Mouse (Mus musculus) kidney, postnatal 0 days (tissue): Measurements from ENCODE around the gene Gm10974. TPM values are rescaled to one million over a fixed set of nuclear protein-coding genes. Genes with fewer than 3 reads are reported as not detected.

Source experiments
- ATAC-seq: fragments of 200-750 bp; cut with Nextera tagmentation; replicated peaks from 2 replicates; pipeline ENCODE4 v1.8.0; 2017; ENCODE audit warnings: low read depth, moderate number of reproducible peaks, moderate TSS enrichment, moderate library complexity; ENCODE audit not compliant: low FRiP score
- DNase-seq: peaks from one replicate; pipeline ENCODE4 v3.0.0-alpha.2; 2016; ENCODE audit warnings: low spot score
- H3K27ac ChIP-seq: fragments of 300-500 bp; sonication (generic); 2 replicates; pipeline ENCODE4 v1.5.1; 2014; ENCODE audit warnings: mild to moderate bottlenecking
- H3K27me3 ChIP-seq: fragments of 300-500 bp; sonication (generic); 2 replicates; pipeline ENCODE4 v1.6.1; 2014; ENCODE audit warnings: low read length, mixed read lengths; ENCODE audit not compliant: insufficient read depth
- H3K36me3 ChIP-seq: fragments of 300-500 bp; sonication (generic); 2 replicates; pipeline ENCODE4 v1.6.1; 2014; ENCODE audit warnings: low read length, mixed read lengths; ENCODE audit not compliant: insufficient read depth
- H3K4me1 ChIP-seq: fragments of 300-500 bp; sonication (generic); replicated peaks from 2 replicates; pipeline ENCODE4 v1.6.1; 2014; ENCODE audit warnings: antibody characterized with exemption, low read length, mixed read lengths; ENCODE audit not compliant: insufficient read depth
- H3K4me2 ChIP-seq: fragments of 300-500 bp; sonication (generic); 2 replicates; pipeline ENCODE4 v1.6.1; 2014; ENCODE audit warnings: mild to moderate bottlenecking, low read length, moderate library complexity, mixed read lengths
- H3K4me3 ChIP-seq: fragments of 300-500 bp; sonication (generic); replicated peaks from 2 replicates; pipeline ENCODE4 v1.5.1; 2014; ENCODE audit warnings: low read depth, low read length
- H3K9ac ChIP-seq: fragments of 300-500 bp; sonication (generic); 2 replicates; pipeline ENCODE4 v1.6.1; 2014; ENCODE audit warnings: low read depth, low read length
- H3K9me3 ChIP-seq: fragments of 300-500 bp; sonication (generic); replicated peaks from 2 replicates; pipeline ENCODE4 v1.6.1; 2016; ENCODE audit warnings: low read length, inconsistent platforms, mixed read lengths
- CTCF ChIP-seq: IDR thresholded peaks from 2 replicates; pipeline ENCODE4 v1.5.1; 2016; ENCODE audit warnings: antibody characterized with exemption, low read depth, mild to moderate bottlenecking, moderate library complexity
- WGBS: fragments of 180-500 bp; shearing (Covaris S2); extraction: QIAGEN DNeasy Blood & Tissue Kit; methylation state at CpG from one replicate; pipeline ENCODE4 v1.1.7; 2014; 5-methylcytosine and 5-hydroxymethylcytosine counted together
- polyA plus RNA-seq: library from polyadenylated mRNA; unstranded; fragments of >200 nt; fragmentation: Nextera tagmentation; extraction: Ambion mirVana; gene quantifications from 2 replicates; pipeline ENCODE4 v1.2.1, GENCODE M21; 2015

Gm10974 gene
- polyA plus RNA-seq = not detected in 2 replicates

DNA sequence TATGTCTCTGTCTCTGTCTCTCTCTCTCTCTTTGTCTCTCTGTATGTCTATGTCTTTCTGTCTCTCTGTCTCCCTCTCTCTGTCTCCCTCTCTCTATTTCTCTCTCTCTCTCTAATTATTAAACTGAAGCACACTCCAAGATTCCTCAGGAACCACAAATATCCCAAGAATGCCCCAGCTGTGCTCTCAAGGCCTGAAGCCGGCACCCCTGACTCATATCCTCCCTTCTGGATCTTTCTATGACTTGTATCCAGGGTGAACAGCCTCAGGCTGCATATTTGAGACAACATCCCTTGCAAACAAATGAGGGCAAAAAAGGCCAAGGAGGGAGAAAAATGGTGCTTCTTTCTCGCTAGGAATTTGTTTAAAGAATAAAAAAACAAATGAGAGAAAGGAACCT lies at the start of gene Gm10974:
Gene Gm10974 (plus strand): TSS at position 2 of the 400 bp plus-strand sequence.
- 40% methylated on average over 2 of the region's 2 CpGs for WGBS
- Histone ChIP-seq H3K36me3 (no peaks in the 10 kb centered on the region), H3K4me2 (no peak within 1 kb of the TSS), H3K27me3 (no peaks in the 10 kb centered on the region), H3K4me1 (peaks cover under 1% of the 10 kb centered on the region; the same call in 1 of the 2 replicates), H3K27ac (peak within 1 kb of the TSS; percentile 47; the same call in 1 of the 2 replicates), H3K9me3 (no peaks in the 10 kb centered on the region), H3K4me3 (no peak within 1 kb of the TSS), H3K9ac (no peak within 1 kb of the TSS)
- no peak for TF ChIP-seq CTCF
- ATAC-seq (no peak; the same call in 1 of the 2 replicates), DNase-seq (peak; percentile 91)

DNA sequence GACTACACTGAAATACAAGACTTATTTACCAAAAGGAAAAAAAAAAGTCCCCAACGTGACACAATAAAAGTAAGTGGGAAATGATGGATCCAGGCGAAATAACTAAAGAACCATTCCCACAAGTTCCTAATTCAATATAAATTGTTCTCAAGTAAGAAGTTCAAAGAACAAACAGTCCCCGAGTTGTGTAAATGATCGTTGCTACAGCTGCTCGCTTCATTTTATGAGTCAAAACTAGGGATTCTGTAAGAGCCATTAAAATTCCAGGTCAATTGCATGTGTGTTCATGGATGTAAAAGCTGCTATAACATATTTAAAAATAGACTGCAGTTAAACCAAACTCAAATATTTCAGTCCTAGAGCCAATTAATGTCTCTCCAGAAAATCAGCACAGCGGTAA lies 47.6 kb upstream of the Gm10974 start:
- Histone ChIP-seq H3K27ac (no peak overlapping the region), H3K27me3 (no peaks in the 10 kb centered on the region), H3K9me3 (no peaks in the 10 kb centered on the region), H3K4me3 (no peak overlapping the region), H3K9ac (no peak overlapping the region), H3K4me1 (no peaks in the 10 kb centered on the region), H3K36me3 (no peaks in the 10 kb centered on the region), H3K4me2 (no peak overlapping the region)
- no peak for ATAC-seq
- TF ChIP-seq CTCF = no peak
- no peak for DNase-seq
- WGBS = 80% methylated on average over 6 of the region's 6 CpGs

DNA sequence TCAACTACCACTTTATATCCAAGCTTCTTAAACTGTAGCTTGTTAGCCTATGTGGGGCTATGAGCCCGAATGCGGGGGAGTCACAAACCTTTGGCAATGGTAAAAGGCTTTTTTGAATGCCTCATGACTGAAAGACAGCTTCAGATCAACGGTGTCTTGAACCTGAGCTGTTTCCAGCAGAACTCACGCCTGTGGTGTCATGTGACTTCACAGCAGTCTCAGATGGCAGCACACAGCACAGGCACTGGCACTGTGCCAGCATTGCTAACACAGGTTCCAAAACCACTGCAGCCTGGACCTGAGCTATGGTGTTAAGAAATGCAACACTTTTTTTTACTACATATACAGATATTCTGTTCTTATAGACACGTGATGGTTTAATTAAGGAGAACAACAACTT lies 44.7 kb upstream of the Gm10974 start:
- Histone ChIP-seq H3K9me3 (no peaks in the 10 kb centered on the region), H3K9ac (no peak overlapping the region)
- DNase-seq = peak; percentile 69

DNA sequence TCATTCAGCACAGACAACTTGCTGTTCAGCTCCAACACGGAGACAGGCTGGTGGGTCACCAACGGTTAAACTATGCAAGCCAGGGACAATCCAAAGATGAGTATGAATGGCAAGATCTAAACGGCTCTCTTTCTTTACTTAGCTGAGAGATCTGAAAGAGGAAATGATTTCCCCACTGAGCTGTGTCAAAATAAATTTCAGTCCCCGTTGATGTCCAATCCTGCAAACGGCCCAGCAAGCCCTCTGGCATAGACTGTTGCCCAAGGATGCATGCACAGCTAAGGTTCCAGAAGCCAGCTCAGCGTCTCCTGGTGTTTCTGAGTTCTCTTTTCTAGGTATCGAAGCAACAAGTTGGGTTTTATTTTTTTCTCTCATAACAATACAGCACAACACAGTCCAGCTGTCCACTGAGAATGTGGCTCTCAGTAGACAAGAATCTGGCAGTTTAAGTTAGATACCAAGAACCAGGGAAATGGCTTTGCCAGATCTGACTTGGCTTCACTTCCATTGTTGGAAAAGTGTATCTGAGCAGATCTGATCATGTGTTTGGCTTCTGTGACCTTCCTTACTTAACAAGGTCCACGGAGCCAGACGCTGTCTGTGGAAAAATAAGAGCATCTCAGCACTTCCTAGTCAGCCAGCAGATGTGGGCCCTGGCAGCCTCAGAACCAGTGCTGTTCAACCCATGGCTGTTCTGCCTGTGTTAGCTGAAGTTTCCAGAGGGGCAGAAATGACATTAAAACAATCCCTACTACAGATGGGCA lies 42.3 kb upstream of the Gm10974 start:
- H3K4me2 ChIP-seq = no peak overlapping the region
- TF ChIP-seq CTCF = no peak
- H3K9ac ChIP-seq = no peak overlapping the region
- DNase-seq = no peak
- H3K27ac ChIP-seq = no peak overlapping the region
- no peaks in the 10 kb centered on the region for H3K4me1 ChIP-seq
- no peaks in the 10 kb centered on the region for H3K9me3 ChIP-seq
- H3K27me3 ChIP-seq = no peaks in the 10 kb centered on the region
- H3K36me3 ChIP-seq = no peaks in the 10 kb centered on the region
- ATAC-seq = no peak
- H3K4me3 ChIP-seq = no peak overlapping the region
- 66% methylated on average over 9 of the region's 9 CpGs for WGBS

More for the DNA sequence above, 44.7 kb upstream of the Gm10974 start:
- Histone ChIP-seq H3K4me3 (no peak overlapping the region), H3K36me3 (no peaks in the 10 kb centered on the region), H3K4me1 (no peaks in the 10 kb centered on the region), H3K4me2 (no peak overlapping the region), H3K27ac (no peak overlapping the region), H3K27me3 (no peaks in the 10 kb centered on the region)
- no peak for TF ChIP-seq CTCF
- ATAC-seq = peak; percentile 78; the same call in 1 of the 2 replicates
- 41% methylated on average over 5 of the region's 5 CpGs for WGBS

DNA sequence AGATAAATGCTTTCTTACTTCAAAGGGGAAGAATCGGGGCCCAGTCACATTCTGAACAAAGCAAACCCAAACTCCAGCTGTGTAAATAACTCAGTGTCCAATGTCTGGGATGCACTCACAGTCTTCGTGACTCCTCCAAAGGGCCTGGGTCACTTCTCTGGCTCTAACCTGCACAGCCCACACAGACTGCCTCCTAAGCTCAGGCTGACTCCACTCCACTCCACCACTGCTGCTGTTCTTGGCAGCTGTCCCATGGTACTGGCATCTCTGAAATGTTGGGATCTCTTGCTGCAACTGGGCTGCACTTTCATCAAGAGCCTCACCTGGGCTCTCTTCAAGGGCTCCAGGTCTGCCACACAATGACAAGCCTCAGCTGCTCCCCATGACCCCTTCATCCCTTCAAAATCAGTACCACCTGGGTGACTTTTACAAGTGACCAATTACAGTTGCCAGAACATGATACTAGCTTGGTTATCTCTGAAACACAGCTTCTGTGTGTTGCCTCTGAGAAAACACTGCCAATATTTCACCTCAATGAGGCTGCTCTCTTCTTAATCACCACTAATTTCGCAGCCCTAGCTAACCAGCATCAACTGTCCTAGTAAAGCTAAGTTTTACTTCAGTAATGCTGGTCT lies 40.2 kb upstream of the Gm10974 start:
- WGBS = 29% methylated on average over 3 of the region's 3 CpGs
- H3K36me3 ChIP-seq = peaks cover 5% of the 10 kb centered on the region; the same call in 1 of the 2 replicates
- H3K9me3 ChIP-seq = no peaks in the 10 kb centered on the region
- no peak overlapping the region for H3K9ac ChIP-seq
- H3K27me3 ChIP-seq = no peaks in the 10 kb centered on the region
- no peak for TF ChIP-seq CTCF
- no peak overlapping the region for H3K4me3 ChIP-seq
- ATAC-seq (no peak), DNase-seq (peak; percentile 74)
- no peaks in the 10 kb centered on the region for H3K4me1 ChIP-seq
- no peak overlapping the region for H3K27ac ChIP-seq
- H3K4me2 ChIP-seq = no peak overlapping the region

DNA sequence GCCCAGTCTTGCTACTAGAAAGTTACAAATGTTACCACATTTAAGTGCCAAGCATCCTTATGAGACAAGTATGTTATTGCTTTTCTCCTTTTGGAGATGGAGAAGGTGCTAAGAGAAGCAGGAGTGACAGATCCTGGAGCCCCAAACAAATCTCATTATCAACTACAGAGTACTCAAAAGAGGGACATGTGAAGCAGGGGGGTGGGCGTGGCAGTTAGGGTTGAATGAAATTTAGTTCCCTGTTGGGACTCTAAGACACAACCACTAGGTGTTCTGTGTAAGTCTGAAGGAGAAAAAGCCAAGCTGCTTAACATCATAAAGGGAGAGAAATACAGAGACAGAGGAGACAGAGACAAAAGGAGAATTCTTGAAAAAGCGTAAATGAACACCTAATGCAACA lies 38.2 kb upstream of the Gm10974 start:
- Histone ChIP-seq H3K4me2 (no peak overlapping the region), H3K27ac (no peak overlapping the region), H3K4me1 (no peaks in the 10 kb centered on the region), H3K4me3 (no peak overlapping the region), H3K9me3 (no peaks in the 10 kb centered on the region), H3K36me3 (peaks cover 5% of the 10 kb centered on the region; the same call in 1 of the 2 replicates), H3K9ac (no peak overlapping the region), H3K27me3 (no peaks in the 10 kb centered on the region)
- DNase-seq (no peak), ATAC-seq (no peak)
- TF ChIP-seq CTCF = no peak
- WGBS = 95% methylated on average over 2 of the region's 2 CpGs
